Mouse (Mus musculus): ENCODE measurements around the gene Phf6. TPM values are rescaled to one million over a fixed set of nuclear protein-coding genes. Genes with fewer than 3 reads are reported as not detected.

Phf6 gene
- polyA plus RNA-seq, 1 experiment from 2014 or later: 105 TPM

- Histone ChIP-seq H3K9me3 (no peaks in the 10 kb centered on the region), H3K36me3 (no peaks in the 10 kb centered on the region), H3K27me3 (no peaks in the 10 kb centered on the region), H3K9ac (replicated peaks) (no peak overlapping the region), H3K4me2 (replicated peaks) (no peak overlapping the region), H3K4me1 (no peaks in the 10 kb centered on the region), H3K27ac (replicated peaks) (no peak overlapping the region), H3K4me3 (no peak overlapping the region)
- ATAC-seq (ENCODE audit: low FRiP score, low read depth): no peak
- WGBS: 94% methylated on average over 1 of the region's 1 CpGs
Measured at GRCm38 (mm10) chrX:52932161-52932560, 20.1 kb downstream of the Phf6 start.

GRCm38 (mm10) chrX:52934496-52934895, 22.4 kb downstream of the Phf6 start:
- 68% methylated on average over 2 of the region's 2 CpGs for WGBS
- no peak overlapping the region for H3K4me2 ChIP-seq (replicated peaks)
- no peaks in the 10 kb centered on the region for H3K9me3 ChIP-seq
- ATAC-seq (ENCODE audit: low FRiP score, low read depth): no peak
- H3K4me3 ChIP-seq: no peak overlapping the region
- no peaks in the 10 kb centered on the region for H3K27me3 ChIP-seq
- no peak overlapping the region for H3K27ac ChIP-seq (replicated peaks)
- no peak overlapping the region for H3K9ac ChIP-seq (replicated peaks)
- no peaks in the 10 kb centered on the region for H3K4me1 ChIP-seq
- H3K36me3 ChIP-seq: 0 out of 2 replicates have a peak, but pooled peaks cover 4% of the 10 kb centered on the region

GRCm38 (mm10) chrX:52945509-52945908, 33.4 kb downstream of the Phf6 start:
- Histone ChIP-seq H3K27me3 (no peaks in the 10 kb centered on the region), H3K4me2 (replicated peaks) (no peak overlapping the region), H3K9ac (replicated peaks) (no peak overlapping the region), H3K4me3 (no peak overlapping the region), H3K9me3 (no peaks in the 10 kb centered on the region), H3K36me3 (peaks cover 38% of the 10 kb centered on the region), H3K27ac (replicated peaks) (no peak overlapping the region), H3K4me1 (no peaks in the 10 kb centered on the region)
- no peak for ATAC-seq (ENCODE audit: low FRiP score, low read depth)
- WGBS: 92% methylated on average over 5 of the region's 5 CpGs

- Histone ChIP-seq H3K9ac (replicated peaks) (no peak overlapping the region), H3K4me1 (no peaks in the 10 kb centered on the region), H3K9me3 (no peaks in the 10 kb centered on the region), H3K4me2 (replicated peaks) (no peak overlapping the region), H3K27me3 (no peaks in the 10 kb centered on the region), H3K27ac (replicated peaks) (no peak overlapping the region), H3K36me3 (peaks cover 40% of the 10 kb centered on the region), H3K4me3 (no peak overlapping the region)
- 60% methylated on average over 2 of the region's 2 CpGs for WGBS
- no peak for ATAC-seq (ENCODE audit: low FRiP score, low read depth)
Measured at GRCm38 (mm10) chrX:52949713-52950112, 37.6 kb downstream of the Phf6 start.

- H3K9me3 ChIP-seq: no peaks in the 10 kb centered on the region
- peaks cover 16% of the 10 kb centered on the region for H3K36me3 ChIP-seq
- ATAC-seq (ENCODE audit: low FRiP score, low read depth): no peak
- no peaks in the 10 kb centered on the region for H3K4me1 ChIP-seq
- no peak overlapping the region for H3K9ac ChIP-seq (replicated peaks)
- H3K4me2 ChIP-seq (replicated peaks): no peak overlapping the region
- no peaks in the 10 kb centered on the region for H3K27me3 ChIP-seq
- 95% methylated on average over 4 of the region's 4 CpGs for WGBS
- no peak overlapping the region for H3K4me3 ChIP-seq
- no peak overlapping the region for H3K27ac ChIP-seq (replicated peaks)
Measured at GRCm38 (mm10) chrX:52956942-52957341, 44.9 kb downstream of the Phf6 start.

GRCm38 (mm10) chrX:52961559-52962110, 49.6 kb downstream of the Phf6 start:
- Histone ChIP-seq H3K36me3 (no peaks in the 10 kb centered on the region), H3K4me3 (no peak overlapping the region), H3K9ac (replicated peaks) (no peak overlapping the region), H3K4me2 (replicated peaks) (no peak overlapping the region), H3K4me1 (no peaks in the 10 kb centered on the region), H3K9me3 (no peaks in the 10 kb centered on the region), H3K27me3 (no peaks in the 10 kb centered on the region), H3K27ac (replicated peaks) (no peak overlapping the region)
- 65% methylated on average over 5 of the region's 5 CpGs for WGBS
- no peak for ATAC-seq (ENCODE audit: low FRiP score, low read depth)

- no peak overlapping the region for H3K9ac ChIP-seq (replicated peaks)
- H3K36me3 ChIP-seq: no peaks in the 10 kb centered on the region
- ATAC-seq (ENCODE audit: low FRiP score, low read depth): no peak
- no peak overlapping the region for H3K27ac ChIP-seq (replicated peaks)
- no peak overlapping the region for H3K4me2 ChIP-seq (replicated peaks)
- H3K4me3 ChIP-seq: no peak overlapping the region
- H3K4me1 ChIP-seq: no peaks in the 10 kb centered on the region
- H3K9me3 ChIP-seq: no peaks in the 10 kb centered on the region
- WGBS: 86% methylated on average over 2 of the region's 2 CpGs
- no peaks in the 10 kb centered on the region for H3K27me3 ChIP-seq
Measured at GRCm38 (mm10) chrX:52965149-52965548, 53.1 kb downstream of the Phf6 start.

GRCm38 (mm10) chrX:52971211-52972006, 59.3 kb downstream of the Phf6 start:
- no peak overlapping the region for H3K4me2 ChIP-seq (replicated peaks)
- no peak for ATAC-seq (ENCODE audit: low FRiP score, low read depth)
- WGBS: 66% methylated on average over 3 of the region's 3 CpGs

GRCm38 (mm10) chrX:52972129-52972528, 60.1 kb downstream of the Phf6 start:
- no peaks in the 10 kb centered on the region for H3K9me3 ChIP-seq
- no peaks in the 10 kb centered on the region for H3K27me3 ChIP-seq
- no peak overlapping the region for H3K27ac ChIP-seq (replicated peaks)
- H3K4me2 ChIP-seq (replicated peaks): no peak overlapping the region
- H3K4me3 ChIP-seq: no peak overlapping the region
- no peak overlapping the region for H3K9ac ChIP-seq (replicated peaks)
- H3K36me3 ChIP-seq: no peaks in the 10 kb centered on the region
- ATAC-seq (ENCODE audit: low FRiP score, low read depth): no peak
- no peaks in the 10 kb centered on the region for H3K4me1 ChIP-seq
- WGBS: 59% methylated on average over 1 of the region's 1 CpGs

More at GRCm38 (mm10) chrX:52971211-52972006, 59.3 kb downstream of the Phf6 start:
- H3K9ac ChIP-seq (replicated peaks): no peak overlapping the region
- H3K4me1 ChIP-seq: no peaks in the 10 kb centered on the region
- H3K27me3 ChIP-seq: no peaks in the 10 kb centered on the region
- H3K27ac ChIP-seq (replicated peaks): no peak overlapping the region
- no peak overlapping the region for H3K4me3 ChIP-seq
- no peaks in the 10 kb centered on the region for H3K36me3 ChIP-seq
- no peaks in the 10 kb centered on the region for H3K9me3 ChIP-seq

- 78% methylated on average over 1 of the region's 1 CpGs for WGBS
- H3K4me1 ChIP-seq: no peaks in the 10 kb centered on the region
- ATAC-seq (ENCODE audit: low FRiP score, low read depth): no peak
Measured at GRCm38 (mm10) chrX:52972680-52973079, 60.6 kb downstream of the Phf6 start.

GRCm38 (mm10) chrX:52978576-52978975, 66.5 kb downstream of the Phf6 start:
- no peaks in the 10 kb centered on the region for H3K4me1 ChIP-seq
- no peak overlapping the region for H3K9ac ChIP-seq (replicated peaks)
- no peaks in the 10 kb centered on the region for H3K36me3 ChIP-seq
- no peaks in the 10 kb centered on the region for H3K27me3 ChIP-seq
- H3K4me2 ChIP-seq (replicated peaks): no peak overlapping the region
- ATAC-seq (ENCODE audit: low FRiP score, low read depth): no peak
- no peak overlapping the region for H3K27ac ChIP-seq (replicated peaks)
- H3K9me3 ChIP-seq: no peaks in the 10 kb centered on the region
- H3K4me3 ChIP-seq: no peak overlapping the region
- 61% methylated on average over 1 of the region's 1 CpGs for WGBS

More at GRCm38 (mm10) chrX:52972680-52973079, 60.6 kb downstream of the Phf6 start:
- Histone ChIP-seq H3K36me3 (no peaks in the 10 kb centered on the region), H3K27me3 (no peaks in the 10 kb centered on the region), H3K27ac (replicated peaks) (no peak overlapping the region), H3K4me3 (no peak overlapping the region), H3K9me3 (no peaks in the 10 kb centered on the region), H3K4me2 (replicated peaks) (no peak overlapping the region), H3K9ac (replicated peaks) (no peak overlapping the region)

GRCm38 (mm10) chrX:52981378-52981777, 69.3 kb downstream of the Phf6 start:
- Histone ChIP-seq H3K36me3 (no peaks in the 10 kb centered on the region), H3K9ac (replicated peaks) (no peak overlapping the region), H3K4me3 (no peak overlapping the region), H3K9me3 (no peaks in the 10 kb centered on the region), H3K4me1 (no peaks in the 10 kb centered on the region), H3K4me2 (replicated peaks) (no peak overlapping the region), H3K27ac (replicated peaks) (no peak overlapping the region), H3K27me3 (no peaks in the 10 kb centered on the region)
- ATAC-seq (ENCODE audit: low FRiP score, low read depth): no peak
- WGBS: 71% methylated on average over 3 of the region's 3 CpGs
